Mouse (Mus musculus): Measurements from ENCODE around the gene Coq9. TPM values are rescaled to one million over a fixed set of nuclear protein-coding genes. Genes with fewer than 3 reads are reported as not detected.

Coq9 gene
- 79.4 and 80.7 TPM in 2 replicates for polyA plus RNA-seq (2015; fragmentation: Nextera tagmentation; extraction: Ambion mirVana)

GRCm38 (mm10) chr8:94837662-94838574 is at the start of gene Coq9, which contains the start of gene Ciapin1:
Gene Coq9, plus strand, starts transcription at chr8:94838321.
Gene Ciapin1, minus strand, starts transcription at chr8:94838358.
- Histone ChIP-seq H3K4me2 (replicated peaks; ENCODE audit: low read depth) (peak within 1 kb of the TSS; percentile 87), H3K4me3 (ENCODE audit: low read depth, low read length) (peak within 1 kb of the TSS; percentile 96), H3K9ac (ENCODE audit: low read depth, low read length) (peak within 1 kb of the TSS; percentile 94), H3K4me1 (replicated peaks; ENCODE audit: control insufficient read depth, insufficient read depth, low read length) (peaks cover 7% of the 10 kb centered on the region; the same call in 1 of the 2 replicates), H3K36me3 (ENCODE audit: control insufficient read depth, insufficient read depth) (peaks cover 6% of the 10 kb centered on the region; the same call in 1 of the 2 replicates), H3K9me3 (ENCODE audit: control insufficient read depth) (no peaks in the 10 kb centered on the region), H3K27ac (ENCODE audit: low read depth, low read length) (peak within 1 kb of the TSS; percentile 98), H3K27me3 (replicated peaks; ENCODE audit: control insufficient read depth, insufficient read depth, low read length) (no peaks in the 10 kb centered on the region)
- WGBS: under 1% methylated on average over 82 of the region's 82 CpGs
- TF ChIP-seq CTCF (IDR thresholded peaks at IDR 0.05; ENCODE audit: low read depth): 0 out of 2 replicates have a peak, but pooled peaks have one; percentile 2
- ATAC-seq: peak; percentile 93

DNA sequence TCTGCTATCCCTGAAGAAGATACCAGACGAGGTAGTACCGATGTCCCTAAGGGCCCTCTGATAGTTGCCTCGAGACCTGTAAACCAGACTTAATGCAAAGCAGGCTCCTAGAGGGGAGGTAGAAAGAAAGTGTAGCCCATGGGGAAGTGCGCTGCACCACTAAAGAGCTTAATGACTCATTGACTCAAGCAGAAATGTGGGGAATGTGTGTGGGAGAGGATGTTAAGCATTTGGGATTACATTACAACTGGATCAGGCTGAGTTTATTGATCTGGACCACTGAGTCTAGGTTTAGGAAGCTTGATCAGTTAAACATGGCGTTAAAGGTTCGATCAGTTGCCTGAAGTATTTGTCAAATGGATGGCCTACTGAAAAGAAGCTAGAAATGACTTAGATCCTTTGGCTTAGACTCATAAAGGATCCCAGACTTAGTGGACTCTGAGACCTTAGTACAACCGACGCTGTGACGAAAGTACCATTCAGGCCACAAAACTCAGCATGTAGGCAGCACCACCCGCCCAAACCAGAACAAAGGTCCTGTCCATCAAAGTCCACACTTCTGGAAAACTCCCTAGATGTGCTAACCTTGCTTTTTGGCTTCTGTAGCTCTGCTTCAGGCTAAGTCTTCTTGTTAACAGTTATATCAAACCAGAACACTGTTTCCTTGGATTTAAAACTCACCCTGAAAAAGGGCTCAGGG is 48.7 kb upstream of the Coq9 start:
- ATAC-seq: peak; percentile 28; the same call in 1 of the 2 replicates
- Histone ChIP-seq H3K27me3 (replicated peaks; ENCODE audit: control insufficient read depth, insufficient read depth, low read length) (no peaks in the 10 kb centered on the region), H3K4me2 (replicated peaks; ENCODE audit: low read depth) (no peak overlapping the region), H3K9ac (ENCODE audit: low read depth, low read length) (no peak overlapping the region), H3K27ac (ENCODE audit: low read depth, low read length) (peak overlapping the region; percentile 66), H3K4me1 (replicated peaks; ENCODE audit: control insufficient read depth, insufficient read depth, low read length) (no peaks in the 10 kb centered on the region; the same call in 1 of the 2 replicates), H3K4me3 (ENCODE audit: low read depth, low read length) (no peak overlapping the region), H3K9me3 (ENCODE audit: control insufficient read depth) (no peaks in the 10 kb centered on the region), H3K36me3 (ENCODE audit: control insufficient read depth, insufficient read depth) (no peaks in the 10 kb centered on the region)
- TF ChIP-seq CTCF (IDR thresholded peaks at IDR 0.05; ENCODE audit: low read depth): no peak
- 72% methylated on average over 10 of the region's 10 CpGs for WGBS

- Histone ChIP-seq H3K27me3 (replicated peaks; ENCODE audit: control insufficient read depth, insufficient read depth, low read length) (no peaks in the 10 kb centered on the region), H3K9ac (ENCODE audit: low read depth, low read length) (no peak overlapping the region), H3K9me3 (ENCODE audit: control insufficient read depth) (no peaks in the 10 kb centered on the region), H3K36me3 (ENCODE audit: control insufficient read depth, insufficient read depth) (no peaks in the 10 kb centered on the region), H3K4me1 (replicated peaks; ENCODE audit: control insufficient read depth, insufficient read depth, low read length) (no peaks in the 10 kb centered on the region), H3K27ac (ENCODE audit: low read depth, low read length) (no peak overlapping the region), H3K4me3 (ENCODE audit: low read depth, low read length) (no peak overlapping the region), H3K4me2 (replicated peaks; ENCODE audit: low read depth) (no peak overlapping the region)
- no peak for ATAC-seq
- TF ChIP-seq CTCF (IDR thresholded peaks at IDR 0.05; ENCODE audit: low read depth): no peak
- WGBS: 89% methylated on average over 4 of the region's 4 CpGs
Measured at GRCm38 (mm10) chr8:94794368-94794767, 43.8 kb upstream of the Coq9 start.

DNA sequence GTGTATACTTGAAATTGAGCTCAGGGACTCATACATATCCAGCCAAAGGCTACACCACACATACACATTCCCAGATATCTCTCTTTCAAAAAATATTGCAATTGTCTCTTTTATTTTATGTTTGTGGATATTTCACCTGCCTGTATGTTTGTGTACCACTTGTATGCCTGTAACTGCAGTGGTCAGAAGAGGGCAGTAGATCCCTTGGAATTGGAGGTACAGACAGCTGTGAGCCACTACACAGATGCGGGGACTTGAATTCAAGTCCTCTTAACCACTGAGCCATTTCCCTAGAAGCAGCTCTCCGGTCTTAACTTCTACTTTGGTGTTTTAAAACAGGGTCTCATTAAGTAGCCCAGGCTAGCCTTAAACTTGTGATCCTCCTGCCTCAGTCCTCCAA is 43.3 kb upstream of the Coq9 start:
- Histone ChIP-seq H3K9me3 (ENCODE audit: control insufficient read depth) (no peaks in the 10 kb centered on the region), H3K4me3 (ENCODE audit: low read depth, low read length) (no peak overlapping the region), H3K4me2 (replicated peaks; ENCODE audit: low read depth) (no peak overlapping the region), H3K9ac (ENCODE audit: low read depth, low read length) (no peak overlapping the region), H3K4me1 (replicated peaks; ENCODE audit: control insufficient read depth, insufficient read depth, low read length) (no peaks in the 10 kb centered on the region), H3K27ac (ENCODE audit: low read depth, low read length) (no peak overlapping the region), H3K27me3 (replicated peaks; ENCODE audit: control insufficient read depth, insufficient read depth, low read length) (no peaks in the 10 kb centered on the region), H3K36me3 (ENCODE audit: control insufficient read depth, insufficient read depth) (no peaks in the 10 kb centered on the region)
- WGBS: 91% methylated on average over 2 of the region's 2 CpGs
- no peak for ATAC-seq
- peak; percentile 42 for TF ChIP-seq CTCF (IDR thresholded peaks at IDR 0.05; ENCODE audit: low read depth)

GRCm38 (mm10) chr8:94800278-94800968 is 37.7 kb upstream of the Coq9 start:
- no peak for TF ChIP-seq CTCF (IDR thresholded peaks at IDR 0.05; ENCODE audit: low read depth)
- WGBS: 49% methylated on average over 7 of the region's 7 CpGs
- no peak for ATAC-seq

More at GRCm38 (mm10) chr8:94800278-94800968, 37.7 kb upstream of the Coq9 start:
- H3K9me3 ChIP-seq (ENCODE audit: control insufficient read depth): no peaks in the 10 kb centered on the region
- H3K4me1 ChIP-seq (replicated peaks; ENCODE audit: control insufficient read depth, insufficient read depth, low read length): no peaks in the 10 kb centered on the region
- no peak overlapping the region for H3K4me3 ChIP-seq (ENCODE audit: low read depth, low read length)
- H3K4me2 ChIP-seq (replicated peaks; ENCODE audit: low read depth): no peak overlapping the region
- no peaks in the 10 kb centered on the region for H3K27me3 ChIP-seq (replicated peaks; ENCODE audit: control insufficient read depth, insufficient read depth, low read length)
- no peaks in the 10 kb centered on the region for H3K36me3 ChIP-seq (ENCODE audit: control insufficient read depth, insufficient read depth)
- no peak overlapping the region for H3K27ac ChIP-seq (ENCODE audit: low read depth, low read length)
- no peak overlapping the region for H3K9ac ChIP-seq (ENCODE audit: low read depth, low read length)
